Mouse (Mus musculus) gastrocnemius, postnatal 14 days (tissue): Measurements from ENCODE around the gene Ppp2ca. TPM values are rescaled to one million over a fixed set of nuclear protein-coding genes. Genes with fewer than 3 reads are reported as not detected.

Experiments
- DNase-seq: peaks from one replicate; pipeline ENCODE4 v3.0.0; 2021; ENCODE audit warnings: mixed read lengths
- intact Hi-C: fragments of 180-260 bp; cut with DNase I; formaldehyde crosslinking; loops from one replicate; pipeline ENCODE4 v1.15.1; 2025; ENCODE audit warnings: low total_unique reads
- long read RNA-seq, 2 experiments: library from polyadenylated mRNA; stranded (forward); transcript quantifications; one replicate each; pipeline ENCODE4 v2.0.0; 2021
- total RNA-seq, 2 experiments: library from RNA; stranded (reverse); gene quantifications; 2 replicates each; pipeline ENCODE4 v1.2.3; 2021

Gene Ppp2ca
- total RNA-seq: 10 to 100 TPM; 40.8 to 41.4 TPM
- long read RNA-seq, experiment 1, full-length matches to known transcripts: 271 of 286 reads
- long read RNA-seq, experiment 1, partial matches to known transcripts: 9 of 286 reads
- long read RNA-seq, experiment 1, other reads (novel, unspliced or antisense): 6 of 286 reads
- long read RNA-seq, experiment 2, full-length matches to known transcripts: 306 of 317 reads
- long read RNA-seq, experiment 2, partial matches to known transcripts: 7 of 317 reads
- long read RNA-seq, experiment 2, other reads (novel, unspliced or antisense): 4 of 317 reads

DNA sequence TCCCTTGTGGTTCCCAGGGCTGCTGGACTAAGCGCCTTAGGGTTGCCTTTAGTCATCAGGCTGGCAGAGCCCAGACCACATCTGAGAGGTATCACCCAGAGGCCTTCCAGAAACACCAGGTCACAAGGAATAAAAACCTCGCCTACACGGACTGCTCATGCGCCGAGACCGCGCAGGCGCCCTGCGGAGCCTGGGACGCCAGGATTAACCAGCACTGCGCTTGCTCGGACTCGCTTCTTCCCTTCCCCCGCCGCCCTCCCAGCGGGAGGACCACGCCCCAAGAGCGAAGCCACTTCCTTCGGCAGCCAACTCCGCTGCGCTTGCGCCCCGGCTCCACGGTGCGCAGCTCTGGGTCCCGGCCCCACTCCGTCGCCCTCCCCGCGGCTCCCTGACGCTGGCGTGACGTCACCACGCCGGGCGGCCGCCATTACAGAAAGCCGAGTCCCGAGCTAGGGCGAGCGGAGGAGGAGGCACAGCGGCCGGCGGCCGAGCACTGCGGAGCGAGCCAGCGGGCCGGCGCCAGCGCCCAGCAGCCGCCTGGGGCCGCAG, at the start of gene Ppp2ca:
Gene Ppp2ca (plus strand): TSS at position 284 of the 549 bp plus-strand sequence.
- intact Hi-C loops: no loop called here

GRCm38 (mm10) chr11:52053371-52053770, 45.1 kb upstream of the Ppp2ca start:
- intact Hi-C loops: no loop called here

More for the DNA sequence above, at the start of gene Ppp2ca:
- peak; percentile 99 for DNase-seq

DNA sequence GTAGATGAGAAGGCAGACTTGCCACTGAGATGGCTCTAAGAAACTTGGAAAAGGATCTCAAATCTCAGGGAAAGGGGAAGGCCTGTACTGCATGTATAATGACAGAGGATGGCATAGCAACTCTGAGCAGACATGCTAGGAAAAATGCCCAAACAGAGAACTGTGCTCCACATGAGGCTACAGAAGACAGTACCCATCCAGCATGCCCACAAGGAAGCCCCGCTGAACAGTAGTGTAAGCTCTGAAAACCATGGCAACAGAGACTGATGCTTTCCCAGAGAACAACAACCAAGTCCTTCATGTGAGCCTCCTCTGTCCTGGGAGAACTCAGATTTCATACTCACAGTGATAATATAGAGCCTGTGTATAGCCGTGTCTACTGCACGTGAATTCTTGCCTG, 43.8 kb upstream of the Ppp2ca start:
- intact Hi-C loops: no loop called here
- no peak for DNase-seq

More at GRCm38 (mm10) chr11:52053371-52053770, 45.1 kb upstream of the Ppp2ca start:
- no peak for DNase-seq

GRCm38 (mm10) chr11:52056198-52056597, 42.3 kb upstream of the Ppp2ca start:
- no peak for DNase-seq
- intact Hi-C loops: no loop called here

DNA sequence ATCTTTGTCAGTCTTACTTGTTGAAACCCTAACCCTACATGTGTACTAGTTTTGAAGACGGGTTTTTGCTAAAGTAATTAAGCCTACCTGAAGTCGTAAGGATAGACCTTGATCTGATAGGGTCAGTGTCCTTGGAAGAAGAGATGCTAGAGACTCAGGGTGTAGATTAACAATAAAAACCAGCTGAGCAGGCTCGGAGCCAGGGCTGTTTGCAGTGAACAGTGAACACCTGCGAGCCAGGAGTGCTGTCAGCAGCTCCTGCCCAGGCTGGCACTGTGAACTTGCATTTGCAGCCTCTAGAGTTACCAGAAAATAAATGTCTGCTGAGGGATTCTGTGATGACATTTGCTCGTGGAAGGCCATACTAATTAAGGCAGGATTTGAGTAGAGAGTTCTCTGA, 39.5 kb upstream of the Ppp2ca start:
- no peak for DNase-seq
- intact Hi-C loops: no loop called here

DNA sequence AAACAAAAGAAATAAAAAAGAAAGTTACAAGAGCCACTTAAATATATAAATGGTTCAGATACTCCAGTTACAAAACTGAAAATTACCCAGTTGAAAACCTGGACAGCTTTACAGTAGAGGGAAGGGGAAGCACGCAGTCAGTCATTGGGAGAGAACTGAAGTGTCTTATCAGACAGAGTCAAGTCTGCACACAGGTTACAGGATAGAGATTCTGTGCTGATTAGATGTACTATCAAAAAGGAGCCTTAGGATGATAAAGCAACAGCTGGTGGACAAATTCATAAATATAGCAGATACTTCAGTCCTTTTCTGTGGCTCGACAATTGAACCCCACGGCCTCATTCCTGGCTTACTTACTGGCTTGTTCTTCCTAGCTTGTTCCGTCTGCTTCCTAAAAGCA, 38.2 kb upstream of the Ppp2ca start:
- no peak for DNase-seq
- intact Hi-C loops: no loop called here

GRCm38 (mm10) chr11:52062406-52062805, 36.1 kb upstream of the Ppp2ca start:
- intact Hi-C loops: no loop called here
- DNase-seq: no peak

DNA sequence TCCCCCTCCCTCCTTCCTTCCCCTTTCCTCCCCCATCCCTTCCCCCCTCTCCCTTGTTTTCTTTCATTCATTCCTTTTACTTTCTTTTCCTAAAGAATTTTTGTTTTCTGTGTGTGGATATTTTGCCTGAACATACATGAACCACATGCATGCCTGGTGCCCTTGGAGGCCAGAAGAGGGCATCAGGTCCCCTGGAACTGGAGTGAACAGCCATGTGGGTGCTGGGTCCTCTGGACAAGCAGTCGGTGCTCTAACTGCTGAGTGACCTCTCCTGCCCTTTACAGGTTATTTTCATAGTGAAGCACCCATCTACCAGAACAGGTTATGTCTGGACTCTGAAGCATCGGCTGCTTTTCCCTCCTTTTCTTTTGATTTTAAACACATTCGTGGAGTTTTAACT, 34.1 kb upstream of the Ppp2ca start:
- DNase-seq: no peak
- intact Hi-C loops: no loop called here

DNA sequence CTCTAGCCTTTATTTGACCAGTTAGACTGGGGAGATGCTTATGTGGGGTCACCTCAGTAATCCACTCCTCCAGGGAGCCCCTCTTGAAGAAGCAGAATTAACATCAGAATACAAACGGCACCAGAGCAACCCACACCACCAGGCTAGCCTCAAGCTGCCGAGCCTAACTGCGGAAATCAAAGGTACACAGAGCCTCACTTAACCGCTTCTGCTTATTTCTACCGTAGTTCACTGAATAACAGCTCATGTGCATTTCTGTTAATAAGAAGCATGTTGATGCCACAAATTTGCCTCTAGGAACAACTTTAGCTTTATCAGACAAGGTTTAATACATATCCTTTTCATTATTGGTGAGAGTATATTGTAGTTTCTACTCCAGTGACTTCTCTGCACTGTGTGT, 32.6 kb upstream of the Ppp2ca start:
- no peak for DNase-seq
- intact Hi-C loops: no loop called here

- intact Hi-C loops: no loop called here
- DNase-seq: no peak
Observed at GRCm38 (mm10) chr11:52071768-52072167, 26.7 kb upstream of the Ppp2ca start.

- intact Hi-C loops: no loop called here
- no peak for DNase-seq
Observed at GRCm38 (mm10) chr11:52073528-52074170, 24.8 kb upstream of the Ppp2ca start.

DNA sequence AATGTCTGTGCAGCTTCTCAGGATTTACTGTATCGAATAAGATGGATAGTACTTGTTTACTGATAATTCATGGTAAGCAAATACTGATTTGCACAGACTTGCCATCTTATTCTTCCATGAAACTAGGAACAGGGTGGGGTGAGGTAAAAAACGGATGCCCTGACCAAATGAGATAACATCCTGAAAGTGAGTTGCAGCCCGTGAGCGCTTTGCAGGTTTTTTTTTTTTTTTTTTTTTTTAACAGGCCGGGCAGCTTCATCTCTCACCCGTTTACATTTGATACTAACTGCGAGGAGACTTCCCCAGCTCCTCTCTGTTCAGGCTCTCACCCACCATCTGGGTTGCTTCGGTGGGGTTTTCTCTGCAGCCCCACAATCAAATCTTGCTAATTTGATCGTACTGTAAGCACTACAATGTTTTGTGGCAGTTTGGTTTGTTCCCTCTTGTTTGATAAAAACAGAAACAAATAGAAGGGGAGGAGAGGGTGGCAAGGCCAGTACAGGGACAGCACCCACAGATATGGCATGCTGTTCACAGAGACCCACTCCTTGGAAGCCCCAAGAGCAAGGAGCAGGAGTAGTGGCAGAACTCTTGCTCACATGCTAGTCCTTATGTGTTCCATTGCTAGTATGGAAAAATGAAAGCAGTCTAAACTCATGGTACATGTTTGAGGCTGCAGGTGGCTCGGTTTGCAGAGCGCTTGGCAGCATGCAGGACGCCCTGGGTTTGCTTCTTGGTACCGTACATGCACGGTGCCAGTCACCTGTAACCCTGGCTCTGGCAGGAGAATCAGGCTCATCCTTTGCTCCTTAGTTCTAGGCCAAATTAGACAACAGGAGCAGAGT, 23.6 kb upstream of the Ppp2ca start:
- no peak for DNase-seq
- intact Hi-C loops: no loop called here

- DNase-seq: no peak
- intact Hi-C loops: no loop called here
Observed at GRCm38 (mm10) chr11:52075794-52076633, 22.5 kb upstream of the Ppp2ca start.

DNA sequence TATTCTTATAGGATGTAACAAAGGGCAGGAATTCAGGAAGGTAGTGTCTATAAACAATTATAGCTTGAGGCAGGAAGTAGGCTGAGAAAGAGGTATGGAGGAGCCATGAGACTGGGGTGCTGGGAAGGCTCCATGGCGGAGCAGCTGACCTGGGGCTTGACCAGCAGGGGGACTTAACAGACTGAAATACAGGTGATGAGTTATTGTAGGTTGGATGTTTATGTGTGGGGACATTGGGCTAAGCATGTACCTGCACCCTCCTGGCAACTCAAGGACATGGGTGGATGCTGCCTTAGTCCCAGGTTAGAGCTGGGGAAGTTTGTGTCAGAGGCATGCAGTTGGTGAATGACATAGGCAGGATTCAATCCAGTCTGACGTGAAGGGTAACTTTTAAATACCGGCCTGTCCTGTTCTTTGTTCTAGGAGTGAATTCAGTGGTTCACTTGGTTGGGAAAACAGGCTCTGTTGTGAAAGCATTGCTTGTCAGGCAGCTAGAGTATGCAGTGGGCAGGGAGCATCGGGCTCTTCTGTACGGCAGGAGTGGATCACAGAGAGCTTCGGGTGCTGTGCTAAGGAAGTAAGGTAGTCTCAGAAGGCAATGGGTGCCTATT, 21.6 kb upstream of the Ppp2ca start:
- no peak for DNase-seq
- intact Hi-C loops: no loop called here

DNA sequence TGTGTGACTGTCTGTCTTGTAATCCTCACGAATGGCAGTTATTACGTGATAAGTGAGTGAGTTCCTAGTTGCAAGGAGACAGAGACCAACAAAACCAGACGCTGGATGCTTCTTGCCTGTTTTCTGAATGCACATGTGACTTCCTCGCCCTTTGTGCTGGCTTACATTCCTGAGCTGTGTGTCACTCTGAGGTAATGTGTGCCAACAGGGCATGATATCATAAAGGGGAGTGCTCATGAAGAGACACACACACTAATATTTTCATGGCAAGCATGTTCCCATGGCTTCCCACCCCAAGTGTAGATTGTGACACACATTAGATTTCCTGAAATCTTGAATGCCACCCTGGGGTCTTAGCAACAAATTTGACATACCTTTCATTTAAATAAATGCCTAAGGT, 20.5 kb upstream of the Ppp2ca start:
- DNase-seq: no peak
- intact Hi-C loops: no loop called here

DNA sequence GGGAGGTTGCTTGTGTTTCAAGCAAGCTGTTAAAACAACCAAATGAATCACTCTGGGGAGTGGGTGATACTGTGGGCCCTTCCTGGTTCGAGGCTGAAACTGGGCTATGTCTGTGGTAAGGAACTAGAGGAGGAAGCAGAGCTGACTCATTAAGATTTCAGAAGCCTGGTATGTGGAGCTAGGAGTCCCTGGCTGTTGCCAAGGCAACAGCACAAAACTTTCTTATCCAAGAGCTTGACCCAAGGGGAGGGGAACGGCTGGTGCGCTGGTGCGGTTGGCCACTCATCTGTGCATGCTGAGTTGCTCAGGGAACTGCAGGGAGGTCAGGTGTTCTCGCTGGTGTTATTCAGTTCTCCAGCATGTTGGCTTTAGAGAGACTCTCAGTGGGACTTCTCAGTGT, 18.5 kb upstream of the Ppp2ca start:
- DNase-seq: no peak
- intact Hi-C loops: no loop called here

DNA sequence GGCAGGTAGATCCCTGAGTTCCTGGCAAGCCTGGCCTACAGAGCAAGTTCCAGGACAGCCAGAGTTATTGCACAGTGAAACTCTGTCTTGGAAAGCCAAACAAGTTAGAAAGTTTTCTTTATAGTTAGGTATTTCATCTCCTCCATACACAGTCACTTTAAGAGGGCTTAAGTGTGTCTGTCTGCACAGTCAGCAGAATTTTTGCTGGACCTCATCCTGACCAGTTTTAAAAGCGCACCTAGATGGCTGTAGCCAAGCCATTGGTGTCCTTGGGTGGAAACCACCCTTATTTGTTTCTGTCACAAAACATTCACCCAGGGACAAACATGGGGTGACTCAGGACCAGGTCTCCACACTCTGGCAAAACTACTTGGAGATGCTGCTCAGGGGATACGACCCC, 17.8 kb upstream of the Ppp2ca start:
- intact Hi-C loops: no loop called here
- DNase-seq: no peak

DNA sequence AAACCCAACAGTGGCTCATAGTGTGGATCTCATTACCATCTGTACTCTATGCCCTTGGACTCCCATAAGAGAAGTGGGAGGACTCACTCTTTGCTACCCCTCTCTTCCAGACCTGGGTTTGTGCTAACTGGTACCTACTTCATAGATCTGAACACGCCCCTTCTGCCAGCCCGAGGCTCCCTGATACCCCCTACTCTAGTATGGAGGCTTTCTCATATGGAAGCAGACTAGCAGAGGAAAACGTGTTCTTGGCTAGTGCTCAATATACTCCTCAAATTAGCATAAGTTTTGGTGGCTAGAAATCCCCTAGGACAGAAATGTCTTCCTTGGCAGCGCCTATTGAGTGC, 12.7 kb upstream of the Ppp2ca start:
- intact Hi-C loops: no loop called here

GRCm38 (mm10) chr11:52086204-52086864, 12.1 kb upstream of the Ppp2ca start:
- intact Hi-C loops: no loop called here
- DNase-seq: peak; percentile 23

More for the DNA sequence above, 12.7 kb upstream of the Ppp2ca start:
- no peak for DNase-seq
